In the genomic region with DNA sequence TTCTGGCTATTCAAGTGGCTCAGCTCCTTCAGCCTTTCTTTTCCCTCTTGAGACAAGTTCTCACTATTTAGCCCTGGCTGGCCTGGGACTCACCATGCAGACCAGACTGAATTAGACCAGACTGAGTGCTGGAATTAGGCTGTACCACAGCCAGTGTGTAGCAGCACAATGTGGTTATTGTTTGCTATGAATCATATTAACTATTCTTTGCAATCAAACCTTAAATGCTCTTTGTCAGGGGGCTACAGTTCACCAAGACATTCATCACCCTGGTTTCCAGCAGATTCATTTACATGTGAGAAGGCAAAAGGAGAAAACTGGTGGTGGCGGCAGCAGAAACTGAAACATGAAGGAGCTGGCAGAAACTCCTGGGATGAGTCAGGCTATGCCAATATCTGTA, we compare ENCODE assay signal across 18 mouse cellular contexts. TPM values are rescaled to one million over a fixed set of nuclear protein-coding genes. Genes with fewer than 3 reads are reported as not detected.
DNase-seq lines count a peak whose midpoint lies in the region; ATAC-seq and TF ChIP-seq lines count a peak whose summit lies in the region.
"Had no signal": no experiment of that assay in that cellular context is flagged by ENCODE, and none has a peak within 500 bp of the region (broad histone marks: within the 10 kb centered on the region; RNA-seq: fewer than 3 reads in every experiment).

No protein-coding gene starts in this region.

- no peak overlapping the region for H3K4me2 ChIP-seq in forebrain, embryonic 11.5 days (ENCODE audit: low read depth, low read length, severe bottlenecking)
- H3K4me2 ChIP-seq in midbrain, embryonic 13.5 days (replicated peaks) = no peak overlapping the region
- H3K4me2 ChIP-seq in forebrain, postnatal 0 days (ENCODE audit: low read depth) = no peak overlapping the region
- H3K4me2 ChIP-seq: embryonic facial prominence, embryonic 15.5 days; heart, embryonic 15.5 days; limb, embryonic 12.5 days had no signal

- WGBS in forebrain, embryonic 11.5 days = 47% methylated on average over 1 of the region's 1 CpGs
- WGBS in forebrain, embryonic 10.5 days = 88% methylated on average over 1 of the region's 1 CpGs
- WGBS in midbrain, embryonic 13.5 days = 48% methylated on average over 1 of the region's 1 CpGs
- 94% methylated on average over 1 of the region's 1 CpGs for WGBS in midbrain, embryonic 10.5 days
- WGBS in forebrain, postnatal 0 days = 24% methylated on average over 1 of the region's 1 CpGs

- DNase-seq in forebrain, embryonic 11.5 days (ENCODE audit: low spot score) = no peak
- DNase-seq in forebrain, embryonic 10.5 days (ENCODE audit: extremely low spot score, low spot score) = no peak
- no peak for DNase-seq in midbrain, embryonic 10.5 days (ENCODE audit: low spot score)
- DNase-seq in forebrain, postnatal 0 days = no peak
- DNase-seq in adrenal gland, postnatal 25 days = no peak
- DNase-seq in right cerebral cortex, postnatal 14 days = no peak
- no peak for DNase-seq in kidney, adult 8-10 months
- DNase-seq: kidney, adult 9 months; lung, postnatal 4 days; thymus, adult 2 months had no signal

- H3K27ac ChIP-seq in forebrain, embryonic 11.5 days (ENCODE audit: low read depth, low read length) = no peak overlapping the region
- H3K27ac ChIP-seq in forebrain, embryonic 10.5 days = no peak overlapping the region
- H3K27ac ChIP-seq in midbrain, embryonic 13.5 days = peak overlapping the region; percentile 48; the same call in 1 of the 2 replicates
- H3K27ac ChIP-seq in midbrain, embryonic 10.5 days (replicated peaks) = no peak overlapping the region
- 0 out of 2 replicates have a peak overlapping the region, but pooled peaks have one; percentile 35 for H3K27ac ChIP-seq in forebrain, postnatal 0 days (ENCODE audit: low read depth, low read length)
- H3K27ac ChIP-seq: embryonic facial prominence, embryonic 15.5 days; heart, embryonic 15.5 days; limb, embryonic 12.5 days had no signal

- no peaks in the 10 kb centered on the region; the same call in 1 of the 2 replicates for H3K36me3 ChIP-seq in forebrain, embryonic 11.5 days (ENCODE audit: control insufficient read depth, insufficient read depth, low read length)
- peaks cover 45% of the 10 kb centered on the region for H3K36me3 ChIP-seq in forebrain, embryonic 10.5 days (replicated peaks)
- H3K36me3 ChIP-seq in midbrain, embryonic 13.5 days = no peaks in the 10 kb centered on the region; the same call in none of the 2 replicates
- peaks cover 62% of the 10 kb centered on the region for H3K36me3 ChIP-seq in midbrain, embryonic 10.5 days
- no peaks in the 10 kb centered on the region for H3K36me3 ChIP-seq in forebrain, postnatal 0 days (ENCODE audit: insufficient read depth)
- H3K36me3 ChIP-seq: embryonic facial prominence, embryonic 15.5 days had no signal

- ATAC-seq in forebrain, embryonic 11.5 days (replicated peaks; ENCODE audit: low FRiP score) = peak; percentile 55
- ATAC-seq in midbrain, embryonic 13.5 days = peak; percentile 68
- ATAC-seq in forebrain, postnatal 0 days = peak; percentile 47; the same call in 1 of the 2 replicates

- H3K9ac ChIP-seq in forebrain, embryonic 11.5 days (ENCODE audit: low read length) = no peak overlapping the region
- H3K9ac ChIP-seq in midbrain, embryonic 13.5 days (replicated peaks) = no peak overlapping the region
- H3K9ac ChIP-seq in forebrain, postnatal 0 days = no peak overlapping the region
- H3K9ac ChIP-seq: embryonic facial prominence, embryonic 15.5 days; heart, embryonic 15.5 days; limb, embryonic 12.5 days had no signal

- no peak overlapping the region for H3K4me3 ChIP-seq in forebrain, embryonic 11.5 days (ENCODE audit: low read depth, low read length)
- no peak overlapping the region for H3K4me3 ChIP-seq in forebrain, embryonic 10.5 days
- H3K4me3 ChIP-seq in midbrain, embryonic 13.5 days (replicated peaks) = no peak overlapping the region
- no peak overlapping the region for H3K4me3 ChIP-seq in midbrain, embryonic 10.5 days
- no peak overlapping the region for H3K4me3 ChIP-seq in forebrain, postnatal 0 days (ENCODE audit: low read depth, low read length)
- H3K4me3 ChIP-seq: embryonic facial prominence, embryonic 15.5 days; heart, embryonic 15.5 days; limb, embryonic 12.5 days had no signal

- TF ChIP-seq CTCF in forebrain, postnatal 0 days (IDR thresholded peaks at IDR 0.05; ENCODE audit: low read depth) = no peak

- H3K27me3 ChIP-seq in forebrain, embryonic 11.5 days (ENCODE audit: control insufficient read depth, insufficient read depth, low read length) = no peaks in the 10 kb centered on the region
- H3K27me3 ChIP-seq in forebrain, embryonic 10.5 days (ENCODE audit: poor library complexity, severe bottlenecking) = no peaks in the 10 kb centered on the region
- no peaks in the 10 kb centered on the region for H3K27me3 ChIP-seq in midbrain, embryonic 13.5 days
- H3K27me3 ChIP-seq in midbrain, embryonic 10.5 days (ENCODE audit: low read depth, poor library complexity, severe bottlenecking) = no peaks in the 10 kb centered on the region
- H3K27me3 ChIP-seq in forebrain, postnatal 0 days (ENCODE audit: insufficient read depth, low read length) = no peaks in the 10 kb centered on the region
- H3K27me3 ChIP-seq: embryonic facial prominence, embryonic 15.5 days; heart, embryonic 15.5 days; limb, embryonic 12.5 days had no signal

- H3K9me3 ChIP-seq in forebrain, embryonic 11.5 days (ENCODE audit: control insufficient read depth, low read length) = no peaks in the 10 kb centered on the region
- no peaks in the 10 kb centered on the region for H3K9me3 ChIP-seq in forebrain, embryonic 10.5 days
- no peaks in the 10 kb centered on the region for H3K9me3 ChIP-seq in midbrain, embryonic 13.5 days
- H3K9me3 ChIP-seq in midbrain, embryonic 10.5 days (replicated peaks) = no peaks in the 10 kb centered on the region
- no peaks in the 10 kb centered on the region for H3K9me3 ChIP-seq in forebrain, postnatal 0 days (ENCODE audit: low read length)
- H3K9me3 ChIP-seq: embryonic facial prominence, embryonic 15.5 days; heart, embryonic 15.5 days; limb, embryonic 12.5 days had no signal

- H3K4me1 ChIP-seq in forebrain, embryonic 11.5 days (replicated peaks; ENCODE audit: control insufficient read depth, insufficient read depth, low read length) = peaks cover 12% of the 10 kb centered on the region; the same call in 1 of the 2 replicates
- peaks cover 13% of the 10 kb centered on the region; the same call in 1 of the 2 replicates for H3K4me1 ChIP-seq in forebrain, embryonic 10.5 days
- H3K4me1 ChIP-seq in midbrain, embryonic 13.5 days (replicated peaks) = peaks cover 35% of the 10 kb centered on the region
- peaks cover 4% of the 10 kb centered on the region; the same call in 1 of the 2 replicates for H3K4me1 ChIP-seq in midbrain, embryonic 10.5 days
- H3K4me1 ChIP-seq in forebrain, postnatal 0 days (ENCODE audit: insufficient read depth) = no peaks in the 10 kb centered on the region
- H3K4me1 ChIP-seq: embryonic facial prominence, embryonic 15.5 days had no signal

RNA-seq across cellular contexts. Expression of gene Cpne1, which starts 22.0 kb away (rescaled TPM):
- 48.7 and 58.8 TPM in 2 replicates for polyA plus RNA-seq in forebrain, embryonic 11.5 days (2014; fragmentation: Nextera tagmentation; extraction: Ambion mirVana)
- polyA plus RNA-seq in forebrain, embryonic 10.5 days (2016; fragmentation: Nextera tagmentation; extraction: Ambion mirVana) = 63.3 and 73.3 TPM in 2 replicates
- polyA plus RNA-seq in midbrain, embryonic 13.5 days (2015; fragmentation: Nextera tagmentation; extraction: Ambion mirVana) = 34.2 and 36.4 TPM in 2 replicates
- polyA plus RNA-seq in midbrain, embryonic 10.5 days (2016; fragmentation: Nextera tagmentation; extraction: Ambion mirVana) = 58.9 and 67.0 TPM in 2 replicates
- 29.5 and 30.4 TPM in 2 replicates for total RNA-seq in forebrain, postnatal 0 days (2014; rRNA removed)
- 5.1 and 13.2 TPM in 2 replicates for polyA plus RNA-seq in forebrain, postnatal 0 days (2015; fragmentation: Nextera tagmentation; extraction: Ambion mirVana)
- total RNA-seq in adrenal gland, postnatal 25 days (2021) = 32.5 and 59.7 TPM in 2 replicates

RNA-seq across cellular contexts. Expression of gene Rbm12, which starts 22.0 kb away (rescaled TPM):
- 45.7 and 47.6 TPM in 2 replicates for polyA plus RNA-seq in forebrain, embryonic 11.5 days (2014; fragmentation: Nextera tagmentation; extraction: Ambion mirVana)
- polyA plus RNA-seq in forebrain, embryonic 10.5 days (2016; fragmentation: Nextera tagmentation; extraction: Ambion mirVana) = 47.5 and 50.4 TPM in 2 replicates
- polyA plus RNA-seq in midbrain, embryonic 13.5 days (2015; fragmentation: Nextera tagmentation; extraction: Ambion mirVana) = 33.3 and 33.9 TPM in 2 replicates
- 43.9 and 47.2 TPM in 2 replicates for polyA plus RNA-seq in midbrain, embryonic 10.5 days (2016; fragmentation: Nextera tagmentation; extraction: Ambion mirVana)
- 28.6 and 31.6 TPM in 2 replicates for total RNA-seq in forebrain, postnatal 0 days (2014; rRNA removed)
- 17.7 and 19.4 TPM in 2 replicates for polyA plus RNA-seq in forebrain, postnatal 0 days (2015; fragmentation: Nextera tagmentation; extraction: Ambion mirVana)
- 23.0 and 26.1 TPM in 2 replicates for total RNA-seq in adrenal gland, postnatal 25 days (2021)

RNA-seq across cellular contexts. Expression of gene Spag4, which starts 24.8 kb away (rescaled TPM):
- 5.0 and 6.3 TPM in 2 replicates for polyA plus RNA-seq in forebrain, embryonic 11.5 days (2014; fragmentation: Nextera tagmentation; extraction: Ambion mirVana)
- polyA plus RNA-seq in forebrain, embryonic 10.5 days (2016; fragmentation: Nextera tagmentation; extraction: Ambion mirVana) = 4.1 TPM in 2 replicates
- 6.0 TPM in 2 replicates for polyA plus RNA-seq in midbrain, embryonic 13.5 days (2015; fragmentation: Nextera tagmentation; extraction: Ambion mirVana)
- 6.1 and 6.5 TPM in 2 replicates for polyA plus RNA-seq in midbrain, embryonic 10.5 days (2016; fragmentation: Nextera tagmentation; extraction: Ambion mirVana)
- 7.1 and 7.2 TPM in 2 replicates for total RNA-seq in forebrain, postnatal 0 days (2014; rRNA removed)
- 5.0 and 5.5 TPM in 2 replicates for polyA plus RNA-seq in forebrain, postnatal 0 days (2015; fragmentation: Nextera tagmentation; extraction: Ambion mirVana)
- 2.4 and 2.9 TPM in 2 replicates for total RNA-seq in adrenal gland, postnatal 25 days (2021)

RNA-seq across cellular contexts. Expression of gene Fer1l4, which starts 37.1 kb away (rescaled TPM):
- not detected in 2 replicates for polyA plus RNA-seq in forebrain, embryonic 11.5 days (2014; fragmentation: Nextera tagmentation; extraction: Ambion mirVana)
- polyA plus RNA-seq in forebrain, embryonic 10.5 days (2016; fragmentation: Nextera tagmentation; extraction: Ambion mirVana) = not detected in 2 replicates
- polyA plus RNA-seq in midbrain, embryonic 13.5 days (2015; fragmentation: Nextera tagmentation; extraction: Ambion mirVana) = not detected in 2 replicates
- polyA plus RNA-seq in midbrain, embryonic 10.5 days (2016; fragmentation: Nextera tagmentation; extraction: Ambion mirVana) = 0.04 and 0.16 TPM in 2 replicates
- 0.19 TPM in 1 of 2 replicates, not detected in the other for total RNA-seq in forebrain, postnatal 0 days (2014; rRNA removed)
- not detected in 2 replicates for polyA plus RNA-seq in forebrain, postnatal 0 days (2015; fragmentation: Nextera tagmentation; extraction: Ambion mirVana)
- not detected in 2 replicates for total RNA-seq in adrenal gland, postnatal 25 days (2021)
- total RNA-seq: granulocyte monocyte progenitor cell, adult 5-6 weeks; left cerebral cortex, adult 18-20 months; neutrophil, adult 5-6 weeks had no signal
- polyA plus RNA-seq: embryonic facial prominence, embryonic 15.5 days; heart, embryonic 15.5 days; limb, embryonic 12.5 days; liver, embryonic 16.5 days had no signal

RNA-seq across cellular contexts. Expression of gene Gm28036, which starts 37.1 kb away (rescaled TPM):
- 18.8 and 20.8 TPM in 2 replicates for polyA plus RNA-seq in forebrain, embryonic 11.5 days (2014; fragmentation: Nextera tagmentation; extraction: Ambion mirVana)
- polyA plus RNA-seq in forebrain, embryonic 10.5 days (2016; fragmentation: Nextera tagmentation; extraction: Ambion mirVana) = 20.7 TPM in 2 replicates
- 23.0 and 28.4 TPM in 2 replicates for polyA plus RNA-seq in midbrain, embryonic 13.5 days (2015; fragmentation: Nextera tagmentation; extraction: Ambion mirVana)
- polyA plus RNA-seq in midbrain, embryonic 10.5 days (2016; fragmentation: Nextera tagmentation; extraction: Ambion mirVana) = 19.1 and 27.3 TPM in 2 replicates
- total RNA-seq in forebrain, postnatal 0 days (2014; rRNA removed) = 14.4 and 20.5 TPM in 2 replicates
- 8.6 and 13.0 TPM in 2 replicates for polyA plus RNA-seq in forebrain, postnatal 0 days (2015; fragmentation: Nextera tagmentation; extraction: Ambion mirVana)
- total RNA-seq in adrenal gland, postnatal 25 days (2021) = 17.5 and 21.0 TPM in 2 replicates

Comparison
In these comparisons a context has a peak if more than half of its experiments do, and no peak if none do; other contexts are left out.
1. H3K27ac ChIP-seq: peak in midbrain, embryonic 13.5 days (single experiment) and forebrain, postnatal 0 days (single experiment); none in forebrain, embryonic 11.5 days (single experiment), forebrain, embryonic 10.5 days (single experiment) and midbrain, embryonic 10.5 days (single experiment).
2. Peak in every context shown above with its lines, with median percentiles within 50 percentile points of each other: ATAC-seq.